Mouse (Mus musculus) midbrain, embryonic 13.5 days (tissue): ENCODE results near the gene Btrc. TPM values are rescaled to one million over a fixed set of nuclear protein-coding genes. Genes with fewer than 3 reads are reported as not detected.

Experiments
- ATAC-seq: fragments of 200-750 bp; cut with Nextera tagmentation; 2 replicates; pipeline ENCODE4 v1.8.0; 2017; ENCODE audit warnings: mild to moderate bottlenecking, moderate TSS enrichment, moderate library complexity
- H3K27ac ChIP-seq: fragments of 300-500 bp; sonication (generic); 2 replicates; pipeline ENCODE4 v1.5.1; 2015; ENCODE audit warnings: inconsistent platforms, mild to moderate bottlenecking, moderate library complexity
- H3K27me3 ChIP-seq: fragments of 300-500 bp; sonication (generic); 2 replicates; pipeline ENCODE4 v1.6.1; 2015; ENCODE audit warnings: mild to moderate bottlenecking, inconsistent platforms
- H3K36me3 ChIP-seq: fragments of 300-500 bp; sonication (generic); 2 replicates; pipeline ENCODE4 v1.6.1; 2015; ENCODE audit warnings: mild to moderate bottlenecking, inconsistent platforms
- H3K4me1 ChIP-seq: fragments of 300-500 bp; sonication (generic); replicated peaks from 2 replicates; pipeline ENCODE4 v1.6.1; 2015; ENCODE audit warnings: inconsistent platforms
- H3K4me2 ChIP-seq: fragments of 300-500 bp; sonication (generic); replicated peaks from 2 replicates; pipeline ENCODE4 v1.6.1; 2015; ENCODE audit warnings: moderate library complexity, mild to moderate bottlenecking, inconsistent platforms
- H3K4me3 ChIP-seq: fragments of 300-500 bp; sonication (generic); replicated peaks from 2 replicates; pipeline ENCODE4 v1.5.1; 2015; ENCODE audit warnings: mild to moderate bottlenecking, inconsistent platforms
- H3K9ac ChIP-seq: fragments of 300-500 bp; sonication (generic); replicated peaks from 2 replicates; pipeline ENCODE4 v1.6.1; 2015; ENCODE audit warnings: mild to moderate bottlenecking, inconsistent platforms
- H3K9me3 ChIP-seq: fragments of 300-500 bp; sonication (generic); 2 replicates; pipeline ENCODE4 v1.6.1; 2016; ENCODE audit warnings: mild to moderate bottlenecking, inconsistent platforms
- WGBS: fragments of 180-500 bp; shearing (Covaris S2); methylation state at CpG from one replicate; pipeline ENCODE4 v1.1.7; 2015; 5-methylcytosine and 5-hydroxymethylcytosine counted together
- polyA plus RNA-seq: library from polyadenylated mRNA; unstranded; fragments of >200 nt; fragmentation: Nextera tagmentation; extraction: Ambion mirVana; gene quantifications from 2 replicates; pipeline ENCODE4 v1.2.1, GENCODE M21; 2015

Btrc gene
- polyA plus RNA-seq, 1 experiment from 2014 or later, result 62.7 TPM

DNA sequence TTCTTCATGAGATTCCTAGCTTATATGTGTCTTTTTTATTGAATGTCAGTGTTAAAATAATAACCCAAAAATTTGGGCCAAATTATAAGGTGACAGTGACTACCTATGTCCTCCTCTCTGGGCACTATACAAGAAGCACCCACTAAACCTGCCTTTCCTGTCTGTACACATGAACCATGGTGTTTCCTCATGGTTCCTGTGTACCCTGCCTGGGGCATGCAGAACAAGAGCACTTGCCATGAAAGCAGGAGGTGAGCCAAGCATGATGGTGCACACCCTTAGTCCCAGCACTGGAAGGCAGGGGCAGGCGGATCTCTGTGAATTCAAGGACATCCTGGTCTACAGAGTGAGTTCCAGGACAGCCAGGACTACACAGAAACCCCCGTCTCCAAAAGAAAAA lies 151.8 kb downstream of the Btrc start:
- Histone ChIP-seq H3K4me1 (0 out of 2 replicates have a peak, but pooled peaks cover 3% of the 10 kb centered on the region), H3K36me3 (peaks cover 68% of the 10 kb centered on the region), H3K27me3 (no peaks in the 10 kb centered on the region), H3K9ac (no peak overlapping the region), H3K27ac (no peak overlapping the region), H3K4me3 (no peak overlapping the region), H3K9me3 (no peaks in the 10 kb centered on the region), H3K4me2 (no peak overlapping the region)
- 92% methylated on average over 2 of the region's 2 CpGs for WGBS
- no peak for ATAC-seq

DNA sequence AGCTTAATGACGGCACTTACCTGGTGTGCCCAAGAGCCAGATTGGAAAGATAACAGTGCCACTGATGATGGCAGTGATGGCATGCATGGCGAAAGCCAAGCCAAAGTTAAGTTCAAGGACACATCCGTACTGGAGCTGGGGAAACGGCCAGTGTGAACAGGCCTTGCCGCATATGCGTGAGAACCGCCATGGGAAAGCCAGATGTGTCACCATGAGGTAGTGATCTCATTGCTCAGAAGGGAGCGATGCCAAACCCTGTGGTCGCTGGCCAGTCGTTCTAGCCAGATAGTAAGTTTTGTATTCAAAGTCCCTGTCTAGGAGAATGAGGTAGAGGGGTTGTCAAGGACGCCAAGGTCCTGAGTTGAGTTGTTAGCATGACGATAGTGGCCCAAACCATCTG lies 152.7 kb downstream of the Btrc start:
- Histone ChIP-seq H3K36me3 (peaks cover 77% of the 10 kb centered on the region), H3K9ac (no peak overlapping the region), H3K4me3 (no peak overlapping the region), H3K27ac (no peak overlapping the region), H3K4me1 (0 out of 2 replicates have a peak, but pooled peaks cover 3% of the 10 kb centered on the region), H3K4me2 (no peak overlapping the region), H3K9me3 (no peaks in the 10 kb centered on the region), H3K27me3 (no peaks in the 10 kb centered on the region)
- ATAC-seq, result no peak
- 97% methylated on average over 12 of the region's 12 CpGs for WGBS

DNA sequence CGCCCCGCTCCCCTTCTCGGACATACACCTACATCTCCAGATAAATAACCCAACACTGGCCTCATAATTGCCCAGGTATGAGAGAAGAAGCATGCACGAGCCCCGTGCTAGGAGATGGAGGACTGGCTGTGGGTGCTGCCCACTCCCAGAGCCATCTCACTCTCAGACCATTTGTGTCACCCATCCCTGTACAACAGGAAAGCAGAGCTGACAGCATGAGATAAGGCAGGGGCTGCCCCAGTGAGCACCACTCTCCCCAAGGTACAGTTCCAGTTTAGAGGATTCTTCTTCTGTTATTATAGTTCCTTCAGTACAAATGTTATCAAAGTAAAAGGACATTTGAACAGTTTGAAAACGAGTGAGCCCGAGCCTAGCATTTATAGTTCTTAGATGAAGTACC lies 163.8 kb downstream of the Btrc start:
- Histone ChIP-seq H3K4me2 (no peak overlapping the region), H3K4me1 (no peaks in the 10 kb centered on the region), H3K9me3 (no peaks in the 10 kb centered on the region), H3K27ac (no peak overlapping the region), H3K36me3 (peaks cover 75% of the 10 kb centered on the region), H3K9ac (no peak overlapping the region), H3K4me3 (no peak overlapping the region), H3K27me3 (no peaks in the 10 kb centered on the region)
- 90% methylated on average over 7 of the region's 7 CpGs for WGBS
- ATAC-seq, result no peak

DNA sequence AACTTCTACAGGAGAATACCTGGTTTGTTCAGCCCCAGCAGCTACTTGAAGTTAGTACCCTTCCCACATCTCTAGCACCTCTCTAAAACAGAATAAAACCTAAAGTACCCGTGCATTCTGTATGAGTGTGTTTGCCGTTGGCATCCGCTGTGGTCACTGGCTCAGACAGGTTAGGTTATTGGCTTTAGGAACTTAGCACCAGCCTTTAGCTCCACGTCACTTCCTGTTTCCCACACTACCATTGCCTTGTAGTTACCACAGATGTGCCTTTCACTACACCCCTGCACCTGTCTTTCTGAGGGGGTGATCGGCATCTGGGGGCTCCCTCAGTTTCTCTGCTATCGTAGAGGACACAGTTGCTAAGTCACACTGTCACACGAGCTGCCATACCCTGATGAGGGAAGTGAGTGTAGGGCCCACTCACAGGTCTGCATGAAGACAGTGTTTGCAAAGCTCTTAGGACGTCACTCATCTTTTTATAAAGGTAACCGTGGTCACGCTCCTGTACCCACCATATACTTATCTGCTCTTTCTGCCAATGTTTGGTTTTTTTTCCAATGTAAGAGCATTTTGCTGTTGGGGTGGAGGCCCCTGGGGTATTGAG lies 164.5 kb downstream of the Btrc start:
- H3K4me3 ChIP-seq, result no peak overlapping the region
- no peak for ATAC-seq
- no peak overlapping the region for H3K27ac ChIP-seq
- H3K9ac ChIP-seq, result no peak overlapping the region
- H3K27me3 ChIP-seq, result no peaks in the 10 kb centered on the region
- WGBS, result 95% methylated on average over 10 of the region's 10 CpGs
- no peaks in the 10 kb centered on the region for H3K4me1 ChIP-seq
- no peak overlapping the region for H3K4me2 ChIP-seq
- peaks cover 69% of the 10 kb centered on the region for H3K36me3 ChIP-seq
- H3K9me3 ChIP-seq, result no peaks in the 10 kb centered on the region

DNA sequence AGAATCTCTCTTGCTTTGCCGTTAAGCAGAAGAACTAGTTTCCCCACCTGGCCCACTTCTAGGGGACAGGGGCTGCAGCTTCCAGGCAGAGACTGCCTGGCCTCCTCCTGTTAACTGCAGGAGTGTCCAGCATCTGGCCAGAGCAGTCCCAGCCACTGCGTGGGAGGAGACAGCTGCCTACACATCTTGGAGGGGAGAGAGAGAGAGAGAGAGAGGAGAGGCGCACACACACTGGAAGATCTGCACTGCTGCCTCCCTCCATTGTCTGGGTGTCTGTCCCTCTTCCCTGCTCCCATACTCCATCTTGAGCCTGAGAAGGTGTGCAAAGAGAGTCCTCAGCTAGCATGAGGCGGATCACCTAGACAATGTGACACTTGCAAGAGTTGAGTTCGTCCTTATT lies 165.8 kb downstream of the Btrc start:
- no peak for ATAC-seq
- peaks cover 56% of the 10 kb centered on the region for H3K36me3 ChIP-seq
- no peak overlapping the region for H3K4me3 ChIP-seq
- H3K27ac ChIP-seq, result no peak overlapping the region
- no peaks in the 10 kb centered on the region for H3K4me1 ChIP-seq
- H3K27me3 ChIP-seq, result no peaks in the 10 kb centered on the region
- no peaks in the 10 kb centered on the region for H3K9me3 ChIP-seq
- no peak overlapping the region for H3K9ac ChIP-seq
- 89% methylated on average over 5 of the region's 5 CpGs for WGBS
- H3K4me2 ChIP-seq, result no peak overlapping the region

DNA sequence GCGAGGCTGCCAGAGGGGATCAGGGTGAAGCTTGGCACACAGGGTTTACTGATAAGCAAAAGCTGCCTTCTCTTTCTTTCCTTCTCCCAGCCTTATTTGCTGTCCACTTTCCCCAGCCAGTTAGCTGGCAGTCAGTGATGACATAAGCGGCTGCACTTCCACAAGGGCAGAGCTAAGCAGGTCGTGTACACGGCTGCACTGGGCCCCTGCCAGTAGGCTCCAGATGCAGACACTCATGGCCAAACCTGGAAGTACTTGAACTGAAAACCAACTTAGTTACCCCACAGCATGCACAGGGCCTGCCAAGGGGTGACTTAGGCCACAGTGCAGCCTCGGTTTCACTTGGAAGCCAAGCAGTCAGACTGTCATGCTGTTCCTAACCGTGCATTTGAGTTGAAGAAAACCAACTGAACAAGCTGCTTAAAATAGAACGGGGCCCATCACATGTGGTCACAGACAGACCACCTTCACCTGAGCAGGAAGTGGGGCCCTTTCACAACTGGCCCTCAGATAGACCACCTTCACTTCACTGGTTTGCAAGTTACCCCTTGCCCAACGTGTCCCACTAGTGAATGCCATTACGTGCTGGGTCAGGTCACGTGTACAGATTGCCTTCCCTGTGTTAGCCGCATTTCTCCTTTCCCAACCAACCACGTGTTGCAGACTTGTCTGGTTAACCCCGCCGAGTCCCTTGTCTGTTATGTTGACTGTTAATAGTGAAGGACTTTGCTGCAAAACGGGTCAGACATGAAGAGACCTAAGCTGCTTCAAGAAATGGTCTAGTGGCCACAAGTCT lies 166.9 kb downstream of the Btrc start:
- Histone ChIP-seq H3K4me3 (no peak overlapping the region), H3K9me3 (no peaks in the 10 kb centered on the region), H3K4me1 (peaks cover 4% of the 10 kb centered on the region), H3K36me3 (peaks cover 46% of the 10 kb centered on the region), H3K9ac (no peak overlapping the region), H3K4me2 (no peak overlapping the region), H3K27ac (no peak overlapping the region), H3K27me3 (no peaks in the 10 kb centered on the region)
- ATAC-seq, result no peak
- 90% methylated on average over 15 of the region's 15 CpGs for WGBS

DNA sequence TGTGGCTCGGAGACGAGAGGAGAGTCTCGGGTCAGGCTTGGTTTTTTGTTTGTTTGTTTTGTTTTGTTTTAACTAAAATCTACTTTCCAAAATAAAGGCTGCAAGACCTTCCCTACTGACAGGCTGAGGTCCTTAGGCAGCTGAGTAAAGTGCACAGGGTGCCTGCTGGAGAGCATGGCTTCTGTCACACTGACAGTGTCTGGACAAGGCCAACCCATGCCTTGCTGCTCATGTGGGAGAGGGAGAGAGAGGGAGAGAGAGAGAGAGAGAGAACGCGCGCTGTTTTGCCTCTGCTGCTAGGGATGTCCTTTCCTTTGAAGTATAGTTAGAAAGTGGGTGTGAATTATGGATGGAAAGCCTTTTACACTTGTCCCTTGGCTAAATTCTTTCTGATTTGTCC lies 168.0 kb downstream of the Btrc start:
- no peak overlapping the region for H3K27ac ChIP-seq
- 79% methylated on average over 6 of the region's 6 CpGs for WGBS
- ATAC-seq, result no peak

DNA sequence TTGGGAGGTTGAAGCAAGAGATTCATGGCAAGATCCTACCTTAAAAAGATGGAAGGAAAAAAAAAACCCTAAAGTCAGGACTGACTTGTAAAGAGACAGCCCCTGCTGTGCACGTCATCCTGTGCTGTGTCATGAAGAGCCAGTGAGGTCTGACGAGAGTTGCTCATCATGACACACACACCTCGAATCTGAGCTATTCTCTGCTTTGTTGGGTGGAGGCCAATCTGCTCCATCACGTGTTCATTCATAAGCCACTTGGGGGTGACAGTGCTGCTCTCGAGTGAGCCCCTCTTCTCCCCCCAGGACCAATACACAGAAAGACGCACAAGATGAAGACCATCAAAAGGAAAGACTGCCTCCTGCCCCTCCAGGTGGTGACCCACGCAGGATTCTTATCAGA lies 170.1 kb downstream of the Btrc start:
- no peak overlapping the region for H3K27ac ChIP-seq
- H3K36me3 ChIP-seq, result peaks cover 24% of the 10 kb centered on the region
- no peak for ATAC-seq
- H3K4me2 ChIP-seq, result no peak overlapping the region
- no peaks in the 10 kb centered on the region for H3K9me3 ChIP-seq
- 76% methylated on average over 7 of the region's 7 CpGs for WGBS
- H3K4me1 ChIP-seq, result peaks cover 4% of the 10 kb centered on the region
- H3K4me3 ChIP-seq, result no peak overlapping the region
- H3K27me3 ChIP-seq, result 0 out of 2 replicates have a peak, but pooled peaks cover 11% of the 10 kb centered on the region
- H3K9ac ChIP-seq, result no peak overlapping the region

More for the DNA sequence above, 168.0 kb downstream of the Btrc start:
- Histone ChIP-seq H3K4me3 (no peak overlapping the region), H3K27me3 (0 out of 2 replicates have a peak, but pooled peaks cover 4% of the 10 kb centered on the region), H3K4me2 (no peak overlapping the region), H3K36me3 (peaks cover 45% of the 10 kb centered on the region), H3K4me1 (peaks cover 4% of the 10 kb centered on the region), H3K9me3 (no peaks in the 10 kb centered on the region), H3K9ac (no peak overlapping the region)

DNA sequence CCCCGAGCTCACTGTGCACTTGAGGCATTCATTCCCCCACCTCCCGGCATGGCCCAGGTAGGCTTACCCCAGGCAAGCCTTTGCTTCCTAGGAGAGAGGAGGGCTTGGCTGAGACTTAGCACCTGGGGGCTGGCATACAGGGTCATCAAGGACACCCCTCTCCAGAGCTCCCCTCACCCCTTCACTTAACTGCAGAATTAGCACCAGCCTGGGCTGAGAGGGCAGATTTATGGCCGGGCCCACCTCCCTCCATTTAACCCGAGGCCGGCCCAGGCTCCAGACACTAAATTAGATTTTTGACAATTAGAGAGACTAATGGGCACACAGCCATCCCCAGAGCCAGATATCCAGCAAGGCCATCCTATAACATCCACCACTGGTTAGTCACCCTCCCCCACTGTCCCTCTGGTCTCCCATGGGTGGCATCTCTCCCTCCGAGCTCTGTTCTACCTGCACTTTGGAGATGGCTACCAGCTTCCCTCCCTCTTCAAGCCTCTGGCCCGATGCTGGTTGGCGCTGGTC lies 171.7 kb downstream of the Btrc start:
- Histone ChIP-seq H3K4me2 (no peak overlapping the region), H3K9me3 (no peaks in the 10 kb centered on the region), H3K4me1 (peaks cover 6% of the 10 kb centered on the region), H3K9ac (no peak overlapping the region), H3K27ac (no peak overlapping the region), H3K27me3 (peaks cover 27% of the 10 kb centered on the region), H3K4me3 (no peak overlapping the region), H3K36me3 (peaks cover 8% of the 10 kb centered on the region)
- no peak for ATAC-seq
- 81% methylated on average over 8 of the region's 8 CpGs for WGBS

DNA sequence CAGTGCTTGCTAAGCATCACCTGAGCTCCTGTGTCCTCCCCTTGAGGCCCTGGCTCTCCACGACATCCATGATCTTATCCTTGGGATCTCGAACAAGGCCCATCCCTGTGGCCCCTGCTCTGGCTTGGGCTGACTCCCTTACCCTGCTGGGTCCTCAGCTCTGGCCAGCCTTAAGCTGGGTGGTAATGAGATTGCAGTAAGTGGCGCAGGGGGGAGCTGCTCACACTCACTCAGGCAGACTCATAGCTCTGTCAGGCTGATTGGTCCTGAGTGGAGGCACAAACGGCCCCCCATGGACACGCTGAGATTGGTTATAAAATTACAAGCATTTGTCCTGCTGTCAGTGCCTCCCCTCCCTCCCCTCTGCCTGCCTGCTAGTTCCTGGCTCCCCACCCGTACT lies 172.4 kb downstream of the Btrc start:
- H3K4me3 ChIP-seq, result no peak overlapping the region
- H3K4me1 ChIP-seq, result peaks cover 12% of the 10 kb centered on the region
- peaks cover 2% of the 10 kb centered on the region; the same call in 1 of the 2 replicates for H3K36me3 ChIP-seq
- no peak for ATAC-seq
- peaks cover 33% of the 10 kb centered on the region for H3K27me3 ChIP-seq
- H3K27ac ChIP-seq, result no peak overlapping the region
- H3K9me3 ChIP-seq, result no peaks in the 10 kb centered on the region
- H3K9ac ChIP-seq, result no peak overlapping the region
- WGBS, result 75% methylated on average over 6 of the region's 6 CpGs
- H3K4me2 ChIP-seq, result no peak overlapping the region

DNA sequence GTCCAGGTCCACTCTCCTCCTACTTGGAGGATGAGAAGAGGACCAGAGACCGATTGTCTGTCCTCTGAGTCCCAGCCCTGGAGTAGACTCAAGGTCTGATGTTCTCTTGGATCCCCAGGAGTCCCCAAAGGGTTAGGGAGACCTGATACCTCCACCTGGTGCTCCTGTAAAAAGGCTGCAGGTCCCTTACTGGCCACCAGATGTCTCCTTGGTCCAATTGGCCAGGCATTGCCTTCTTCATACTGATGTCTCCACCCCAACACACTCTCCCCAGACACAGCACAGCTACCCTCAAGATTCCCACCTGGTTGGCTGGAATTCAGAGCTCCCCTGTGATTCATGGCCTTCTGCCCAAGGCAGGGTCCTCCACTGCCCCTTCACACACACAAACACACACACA lies 174.0 kb downstream of the Btrc start:
- WGBS, result 60% methylated on average over 1 of the region's 1 CpGs
- H3K9ac ChIP-seq, result no peak overlapping the region
- H3K27ac ChIP-seq, result no peak overlapping the region
- no peak overlapping the region for H3K4me2 ChIP-seq
- H3K4me3 ChIP-seq, result no peak overlapping the region
- H3K36me3 ChIP-seq, result no peaks in the 10 kb centered on the region
- peaks cover 46% of the 10 kb centered on the region for H3K27me3 ChIP-seq
- ATAC-seq, result no peak
- no peaks in the 10 kb centered on the region for H3K9me3 ChIP-seq
- H3K4me1 ChIP-seq, result peaks cover 24% of the 10 kb centered on the region

DNA sequence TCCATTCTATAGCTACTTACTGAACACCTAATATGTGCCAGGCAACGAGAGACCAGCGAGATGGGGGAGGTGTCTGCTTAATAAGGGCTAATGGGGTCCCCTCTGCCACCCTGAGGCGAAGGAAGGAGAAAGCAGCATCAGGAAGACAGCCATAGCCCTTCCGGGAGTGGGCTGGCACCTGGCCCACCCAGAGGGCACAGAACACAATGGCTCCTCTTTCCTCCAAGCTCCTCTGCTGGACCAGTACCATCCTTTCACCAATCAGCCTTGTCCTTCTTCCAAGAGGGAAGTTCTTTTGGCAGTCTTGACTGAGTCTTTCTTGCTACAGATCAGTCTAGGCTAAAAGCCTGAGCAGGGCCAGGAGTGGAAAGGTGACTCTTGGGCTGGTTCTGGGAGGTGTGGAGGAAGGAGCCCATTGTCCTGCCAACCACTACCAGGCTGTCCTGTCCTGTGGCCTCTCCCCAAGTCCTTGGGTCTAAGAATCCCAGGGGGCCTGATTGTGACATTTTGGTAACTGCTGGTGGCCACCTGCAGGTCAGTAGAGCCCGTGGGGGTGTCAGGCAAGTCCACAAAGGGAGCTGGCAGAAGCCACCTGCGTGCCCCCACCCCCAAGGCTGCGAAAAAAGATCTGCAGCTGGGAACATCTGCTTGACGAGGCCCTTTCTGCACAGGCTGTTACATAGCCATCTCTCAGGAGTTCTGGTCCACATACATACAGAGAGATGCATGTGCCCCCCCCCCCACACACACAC lies 177.3 kb downstream of the Btrc start:
- H3K4me3 ChIP-seq, result peak overlapping the region; percentile 43
- H3K27me3 ChIP-seq, result peaks cover 76% of the 10 kb centered on the region
- H3K4me1 ChIP-seq, result peaks cover 26% of the 10 kb centered on the region
- 0 out of 2 replicates have a peak, but pooled peaks have one; percentile 2 for ATAC-seq
- H3K36me3 ChIP-seq, result no peaks in the 10 kb centered on the region
- WGBS, result 24% methylated on average over 8 of the region's 8 CpGs
- no peak overlapping the region for H3K27ac ChIP-seq
- H3K4me2 ChIP-seq, result peak overlapping the region; percentile 67
- peak overlapping the region; percentile 66 for H3K9ac ChIP-seq
- no peaks in the 10 kb centered on the region for H3K9me3 ChIP-seq
